Mouse (Mus musculus): ENCODE measurements around the gene Plekha6.

DNA sequence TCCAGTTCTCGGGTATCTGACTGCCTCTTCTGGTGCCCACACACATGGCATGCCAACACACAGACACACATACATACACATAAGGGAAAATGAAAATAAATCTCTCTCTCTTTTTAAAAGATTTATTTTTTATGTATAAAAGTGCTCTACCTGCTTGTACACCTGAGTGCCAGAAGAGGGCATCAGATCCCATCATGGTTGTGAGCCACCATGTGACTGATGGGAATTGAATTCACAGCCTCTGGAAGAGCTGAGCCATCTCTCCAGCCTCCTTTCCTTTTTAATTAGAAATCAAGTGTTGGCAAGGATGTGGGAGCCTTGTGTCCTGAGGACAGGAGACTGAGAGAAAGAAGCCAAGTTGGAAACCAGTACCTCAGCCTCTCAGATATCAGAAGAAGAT lies 153.1 kb downstream of the Plekha6 start:
- TF ChIP-seq CTCF (IDR thresholded peaks at IDR 0.05; ENCODE audit: control insufficient read depth, insufficient read depth, insufficient replicate concordance, low read depth, low read length) (no peak), POLR2A (IDR thresholded peaks at IDR 0.05; ENCODE audit: control insufficient read depth, low read depth, low read length) (no peak)

All from testis, adult 2 months (tissue).